Mouse (Mus musculus) erythroblast, embryonic 14.5 days (primary cell): ENCODE data around the gene Ptprn2.

Experiments used
- GATA1 ChIP-seq: IDR thresholded peaks from 2 replicates; pipeline ENCODE4 v1.6.1; 2012; ENCODE audit warnings: low read length, inconsistent platforms, mixed read lengths
- TAL1 ChIP-seq: IDR thresholded peaks from 3 replicates; pipeline ENCODE4 v1.6.1; 2012; ENCODE audit warnings: low read length, inconsistent platforms, mixed read lengths

DNA sequence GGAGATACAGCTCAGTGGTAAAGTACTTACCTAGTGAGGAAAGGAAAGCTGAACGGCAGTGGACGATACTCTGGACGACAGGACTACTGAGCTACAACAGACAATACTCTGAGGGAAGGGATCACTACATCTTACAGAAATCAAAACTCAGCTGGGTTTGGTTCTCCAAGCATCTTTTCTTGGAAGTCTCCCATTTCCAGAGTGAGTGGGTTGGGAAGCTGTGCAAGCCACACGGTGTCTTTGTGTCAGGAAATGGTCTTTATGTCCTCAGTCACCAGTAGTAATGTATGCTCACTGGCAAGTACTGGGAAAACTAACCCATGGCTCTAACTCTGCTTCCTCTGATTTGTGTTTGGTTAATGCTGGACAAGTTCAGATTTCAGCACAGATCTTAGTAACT is 724.9 kb downstream of the Ptprn2 start:
- TF ChIP-seq TAL1, result no peak
- no peak for TF ChIP-seq GATA1
